Mouse (Mus musculus) kidney, postnatal 4 days (tissue): Measurements from ENCODE around the gene Nr2f6.
"Not testable (repeated sequence)": the region's sequence is repeated elsewhere in the genome, so short reads cannot be mapped to it uniquely, and the experiment has no call there.

Experiments used
- DNase-seq, 2 experiments: peaks; one replicate each; pipeline ENCODE4 v3.0.0; 2021; ENCODE audit warnings: mixed read lengths in 2 of 2

Gene Nr2f6

DNA sequence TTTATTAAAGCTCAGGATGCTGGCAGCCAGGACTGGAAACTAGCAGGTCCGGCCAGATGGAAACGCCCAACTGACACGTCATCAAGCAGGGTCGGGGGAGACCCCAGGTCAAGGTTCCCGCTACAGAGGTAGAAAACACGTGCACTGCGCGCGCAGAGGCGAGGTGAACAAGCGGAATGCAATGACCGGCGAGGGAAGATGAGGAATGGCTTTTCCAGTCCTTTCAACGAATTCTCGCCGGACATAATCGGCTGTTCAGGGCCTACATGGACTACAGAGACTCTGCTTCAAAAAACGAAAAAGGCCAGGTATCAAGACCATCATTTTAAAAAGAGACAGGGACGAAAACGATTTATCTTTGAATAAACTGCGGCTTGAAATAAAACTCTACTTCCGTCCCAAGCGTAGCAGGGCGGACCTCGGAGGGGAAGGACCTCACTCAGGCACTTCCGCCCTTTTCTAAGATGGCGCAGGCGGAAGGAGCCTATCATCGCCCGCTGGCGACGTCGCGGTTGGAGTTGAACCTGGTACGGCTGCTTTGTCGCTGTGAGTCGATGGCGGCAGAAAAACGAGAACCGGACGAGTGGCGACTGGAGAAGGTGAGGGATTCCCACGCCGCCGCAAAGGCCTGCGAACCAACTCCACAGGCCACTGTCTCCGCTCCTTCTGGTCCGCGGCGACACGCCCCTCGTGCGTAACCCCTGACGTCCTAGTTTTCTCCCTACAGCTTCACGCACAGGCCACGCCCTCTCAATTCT, 14.8 kb downstream of the Nr2f6 start, which contains the start of gene Use1:
Gene Use1, plus strand, starts transcription at position 78 of the 758 bp plus-strand sequence.
- peak; percentile 92 to 95 for DNase-seq

DNA sequence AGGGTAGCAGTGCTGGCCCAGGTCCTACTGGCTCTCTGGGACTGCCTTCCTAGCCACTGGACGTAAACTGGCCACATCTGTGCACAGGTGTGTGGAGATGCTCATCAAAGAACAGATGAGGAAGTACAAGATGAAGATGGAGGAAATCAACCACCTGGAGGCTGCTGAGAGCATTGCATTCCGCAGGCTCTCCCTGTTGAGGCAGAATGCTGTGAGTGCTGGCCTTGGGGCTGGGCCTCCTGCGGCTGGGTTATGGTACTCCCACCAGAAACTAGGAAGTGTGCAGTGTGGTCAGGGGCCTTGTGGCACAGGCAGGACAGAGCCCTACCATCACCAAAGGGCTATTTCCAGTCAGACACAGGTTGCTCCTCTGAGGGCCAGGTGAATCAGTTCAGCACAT, 23.7 kb downstream of the Nr2f6 start:
- no peak for DNase-seq

DNA sequence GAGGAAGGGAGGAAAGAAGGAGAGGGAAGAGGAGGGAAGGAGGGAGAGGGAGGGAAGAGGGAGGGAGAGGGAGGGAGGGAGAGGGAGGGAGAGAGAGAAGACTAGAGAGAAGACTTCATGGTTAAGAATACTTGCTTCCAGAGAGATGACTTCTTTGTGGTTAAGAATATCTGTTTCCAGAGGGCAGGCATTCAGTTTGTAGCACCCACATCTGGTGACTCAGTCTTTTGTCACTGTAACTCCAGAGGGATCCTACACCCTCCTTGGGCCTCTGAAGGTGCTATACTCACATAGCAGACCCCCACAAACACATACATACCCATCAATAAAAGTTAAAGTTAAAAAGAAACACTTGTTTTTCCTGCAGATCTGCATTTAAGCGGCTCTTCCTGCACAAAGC, 30.2 kb downstream of the Nr2f6 start:
- DNase-seq = no peak

DNA sequence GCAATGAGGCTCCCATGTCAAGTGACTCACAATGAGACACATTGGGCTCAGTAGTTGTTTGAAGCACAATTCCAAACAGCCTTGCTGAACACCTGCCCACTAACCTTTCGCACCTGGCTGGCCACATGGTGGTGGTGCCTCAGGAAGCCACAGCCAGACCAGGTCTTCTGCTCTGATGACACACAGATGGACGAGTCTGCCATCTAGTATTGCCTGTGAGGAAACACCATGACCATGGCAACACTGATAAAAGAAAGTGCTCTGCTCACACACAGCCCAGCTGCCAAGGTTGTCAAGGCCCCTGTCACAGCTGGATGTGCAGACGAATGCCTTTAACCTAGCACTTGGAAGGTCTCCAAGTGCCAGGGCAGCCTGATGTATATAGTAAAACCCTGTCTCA, 30.6 kb downstream of the Nr2f6 start:
- no peak for DNase-seq

GRCm38 (mm10) chr8:71346581-71346980, 35.2 kb downstream of the Nr2f6 start:
- DNase-seq = no peak

- peak; percentile 72 to 73 for DNase-seq
Observed at GRCm38 (mm10) chr8:71340625-71341024, 41.1 kb downstream of the Nr2f6 start.

DNA sequence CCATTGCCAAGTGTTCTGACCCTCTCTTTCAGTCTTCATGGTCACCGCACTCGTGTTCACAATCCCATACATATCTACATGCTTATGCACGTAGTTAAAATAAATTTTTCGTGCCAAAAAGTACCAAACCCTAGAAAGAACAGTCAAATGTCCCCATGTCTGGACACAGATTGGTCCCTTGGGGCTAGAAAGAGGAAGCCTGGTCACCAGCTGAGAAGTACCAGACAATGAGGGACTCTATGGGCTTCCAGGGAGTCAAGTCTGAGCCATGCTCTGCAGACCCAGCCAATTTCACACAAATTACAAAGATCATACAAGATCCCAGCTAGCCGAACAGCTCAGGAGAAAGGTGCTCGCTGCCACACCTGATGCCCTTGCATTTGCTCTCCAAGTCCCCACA, 43.9 kb downstream of the Nr2f6 start:
- not testable (repeated sequence) for DNase-seq

GRCm38 (mm10) chr8:71324848-71325247, 56.9 kb downstream of the Nr2f6 start:
- peak; percentile 27 to 47 for DNase-seq
